Mouse (Mus musculus): ENCODE data around the gene Gm44805. TPM values are rescaled to one million over a fixed set of nuclear protein-coding genes. Genes with fewer than 3 reads are reported as not detected.

Gm44805 gene
- total and polyA plus RNA-seq, 2 experiments from 2014 or later = not detected

DNA sequence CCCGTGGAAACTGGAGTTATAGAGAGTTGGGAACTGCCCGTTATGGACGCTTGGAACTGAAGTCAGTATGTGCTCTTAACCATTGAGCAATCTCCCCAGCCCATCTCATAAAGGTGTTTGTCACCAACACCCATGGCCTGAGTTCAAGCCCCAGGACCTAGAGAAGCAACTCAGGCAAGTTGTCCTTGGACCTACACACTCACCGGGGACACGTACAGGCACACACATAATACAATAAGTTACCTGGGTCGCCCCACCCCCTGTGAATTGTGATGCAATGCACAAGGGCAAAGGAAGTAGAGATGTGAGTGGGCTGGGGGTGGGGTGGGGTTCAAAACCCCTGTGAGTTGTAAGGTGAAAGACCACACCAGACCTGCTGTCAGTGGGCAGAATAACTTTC is 5.3 kb upstream of the Gm44805 start:
- no peaks in the 10 kb centered on the region for H3K36me3 ChIP-seq (ENCODE audit: insufficient read depth, low read length)

DNA sequence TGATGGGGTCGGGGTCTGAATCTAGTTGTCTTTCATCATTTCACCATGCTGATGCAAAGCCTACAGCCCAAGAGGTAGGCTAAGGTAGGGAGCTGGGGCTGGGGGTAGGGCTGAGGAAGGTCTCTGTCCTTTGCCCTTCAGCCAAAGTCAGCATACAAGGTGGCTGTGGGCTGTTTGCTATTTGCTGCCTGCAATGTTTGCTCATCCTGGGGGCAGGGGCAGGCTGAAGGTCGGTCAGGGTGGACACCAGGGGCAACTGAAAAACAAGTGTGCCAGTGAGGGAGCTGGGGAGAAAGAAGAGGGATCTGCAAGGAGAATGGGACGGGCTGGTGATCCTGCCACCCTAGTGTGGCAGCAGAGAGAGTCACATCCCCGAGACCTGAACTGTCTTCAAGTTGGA is 4.2 kb upstream of the Gm44805 start:
- 61% methylated on average over 4 of the region's 4 CpGs for WGBS
- Histone ChIP-seq H3K9me3 (ENCODE audit: low read length) (no peaks in the 10 kb centered on the region), H3K27ac (ENCODE audit: low read depth, low read length) (no peak overlapping the region), H3K4me2 (ENCODE audit: low read depth, low read length, poor library complexity, severe bottlenecking) (no peak overlapping the region), H3K4me1 (ENCODE audit: insufficient read depth, low read length) (no peaks in the 10 kb centered on the region), H3K4me3 (ENCODE audit: low read depth, low read length) (no peak overlapping the region), H3K9ac (replicated peaks; ENCODE audit: low read length, poor library complexity, severe bottlenecking) (no peak overlapping the region), H3K36me3 (ENCODE audit: insufficient read depth, low read length) (no peaks in the 10 kb centered on the region), H3K27me3 (ENCODE audit: insufficient read depth, low read length) (no peaks in the 10 kb centered on the region)
- TF ChIP-seq CTCF (IDR thresholded peaks at IDR 0.05) = no peak
- ATAC-seq (ENCODE audit: low FRiP score) = no peak
- no peak for DNase-seq (ENCODE audit: low spot score)

More for the DNA sequence above, 5.3 kb upstream of the Gm44805 start:
- H3K27ac ChIP-seq (ENCODE audit: low read depth, low read length) = no peak overlapping the region
- no peak overlapping the region for H3K4me3 ChIP-seq (ENCODE audit: low read depth, low read length)
- no peaks in the 10 kb centered on the region for H3K27me3 ChIP-seq (ENCODE audit: insufficient read depth, low read length)
- H3K4me1 ChIP-seq (ENCODE audit: insufficient read depth, low read length) = no peaks in the 10 kb centered on the region
- H3K4me2 ChIP-seq (ENCODE audit: low read depth, low read length, poor library complexity, severe bottlenecking) = no peak overlapping the region
- H3K9me3 ChIP-seq (ENCODE audit: low read length) = no peaks in the 10 kb centered on the region
- DNase-seq (ENCODE audit: low spot score) = no peak
- H3K9ac ChIP-seq (replicated peaks; ENCODE audit: low read length, poor library complexity, severe bottlenecking) = no peak overlapping the region
- no peak for ATAC-seq (ENCODE audit: low FRiP score)
- WGBS = 88% methylated on average over 6 of the region's 6 CpGs
- no peak for TF ChIP-seq CTCF (IDR thresholded peaks at IDR 0.05)

DNA sequence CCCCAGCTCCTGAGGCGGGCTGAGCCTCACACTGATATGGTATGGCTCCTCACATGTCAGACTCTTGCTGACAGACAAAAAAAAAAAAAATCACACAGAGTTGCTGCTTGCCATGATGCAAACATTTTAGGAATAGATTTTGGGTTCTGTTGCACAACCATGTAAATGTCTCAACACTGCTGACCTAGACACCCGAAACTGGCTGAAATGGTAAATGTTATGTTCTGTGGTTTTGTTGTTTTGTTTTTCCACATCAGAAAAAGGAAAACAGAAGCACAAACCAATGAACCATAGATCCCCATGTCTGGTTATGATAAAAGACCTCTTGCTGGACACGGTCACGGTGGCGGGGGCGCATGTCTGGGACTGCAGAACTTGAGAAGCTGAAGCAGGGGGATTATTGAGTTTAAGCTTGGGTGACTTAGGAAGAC is 2.6 kb upstream of the Gm44805 start:
- Histone ChIP-seq H3K4me1 (ENCODE audit: insufficient read depth, low read length) (no peaks in the 10 kb centered on the region), H3K36me3 (ENCODE audit: insufficient read depth, low read length) (no peaks in the 10 kb centered on the region), H3K9ac (replicated peaks; ENCODE audit: low read length, poor library complexity, severe bottlenecking) (no peak overlapping the region), H3K27ac (ENCODE audit: low read depth, low read length) (no peak overlapping the region), H3K4me2 (ENCODE audit: low read depth, low read length, poor library complexity, severe bottlenecking) (no peak overlapping the region), H3K9me3 (ENCODE audit: low read length) (no peaks in the 10 kb centered on the region), H3K27me3 (ENCODE audit: insufficient read depth, low read length) (no peaks in the 10 kb centered on the region), H3K4me3 (ENCODE audit: low read depth, low read length) (no peak overlapping the region)
- ATAC-seq (ENCODE audit: low FRiP score) = no peak
- WGBS = 88% methylated on average over 6 of the region's 6 CpGs
- no peak for TF ChIP-seq CTCF (IDR thresholded peaks at IDR 0.05)
- no peak for DNase-seq (ENCODE audit: low spot score)

- Histone ChIP-seq H3K4me1 (ENCODE audit: insufficient read depth, low read length) (no peaks in the 10 kb centered on the region), H3K9ac (replicated peaks; ENCODE audit: low read length, poor library complexity, severe bottlenecking) (no peak overlapping the region), H3K36me3 (ENCODE audit: insufficient read depth, low read length) (no peaks in the 10 kb centered on the region), H3K4me3 (ENCODE audit: low read depth, low read length) (no peak overlapping the region), H3K9me3 (ENCODE audit: low read length) (no peaks in the 10 kb centered on the region), H3K27ac (ENCODE audit: low read depth, low read length) (no peak overlapping the region), H3K27me3 (ENCODE audit: insufficient read depth, low read length) (no peaks in the 10 kb centered on the region), H3K4me2 (ENCODE audit: low read depth, low read length, poor library complexity, severe bottlenecking) (no peak overlapping the region)
- no peak for TF ChIP-seq CTCF (IDR thresholded peaks at IDR 0.05)
- DNase-seq (ENCODE audit: low spot score) = no peak
- 72% methylated on average over 3 of the region's 3 CpGs for WGBS
- ATAC-seq (ENCODE audit: low FRiP score) = no peak
Observed at GRCm38 (mm10) chr7:19682979-19683378, 1.8 kb upstream of the Gm44805 start.

- Histone ChIP-seq H3K27me3 (ENCODE audit: insufficient read depth, low read length) (no peaks in the 10 kb centered on the region), H3K9ac (replicated peaks; ENCODE audit: low read length, poor library complexity, severe bottlenecking) (no peak overlapping the region), H3K4me3 (ENCODE audit: low read depth, low read length) (no peak overlapping the region), H3K27ac (ENCODE audit: low read depth, low read length) (no peak overlapping the region), H3K36me3 (ENCODE audit: insufficient read depth, low read length) (no peaks in the 10 kb centered on the region), H3K4me1 (ENCODE audit: insufficient read depth, low read length) (no peaks in the 10 kb centered on the region), H3K9me3 (ENCODE audit: low read length) (no peaks in the 10 kb centered on the region), H3K4me2 (ENCODE audit: low read depth, low read length, poor library complexity, severe bottlenecking) (no peak overlapping the region)
- ATAC-seq (ENCODE audit: low FRiP score) (no peak), DNase-seq (ENCODE audit: low spot score) (no peak)
- 93% methylated on average over 2 of the region's 2 CpGs for WGBS
- no peak for TF ChIP-seq CTCF (IDR thresholded peaks at IDR 0.05)
Observed at GRCm38 (mm10) chr7:19680702-19681101, 521 bp downstream of the Gm44805 start.

DNA sequence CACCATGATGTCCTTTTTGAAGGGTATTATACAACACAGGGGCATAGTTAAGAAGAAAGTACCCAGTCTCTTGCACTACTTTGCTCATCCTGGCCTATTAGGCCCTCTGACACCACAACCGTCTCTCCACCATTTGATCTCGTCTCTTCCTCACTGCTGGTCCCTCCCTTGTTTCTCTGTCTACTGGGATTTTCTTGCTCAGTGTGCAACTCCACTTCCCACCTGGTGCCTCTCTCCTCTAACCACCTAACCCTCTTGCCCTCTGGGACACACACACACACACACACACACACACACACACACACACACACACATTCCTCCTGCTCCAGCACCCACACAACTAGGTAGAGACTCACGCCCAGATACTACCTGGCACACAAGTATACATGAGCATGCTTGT is 2.3 kb downstream of the Gm44805 start:
- Histone ChIP-seq H3K9ac (replicated peaks; ENCODE audit: low read length, poor library complexity, severe bottlenecking) (no peak overlapping the region), H3K9me3 (ENCODE audit: low read length) (no peaks in the 10 kb centered on the region), H3K27ac (ENCODE audit: low read depth, low read length) (no peak overlapping the region), H3K36me3 (ENCODE audit: insufficient read depth, low read length) (no peaks in the 10 kb centered on the region), H3K4me1 (ENCODE audit: insufficient read depth, low read length) (no peaks in the 10 kb centered on the region), H3K4me2 (ENCODE audit: low read depth, low read length, poor library complexity, severe bottlenecking) (no peak overlapping the region), H3K4me3 (ENCODE audit: low read depth, low read length) (no peak overlapping the region), H3K27me3 (ENCODE audit: insufficient read depth, low read length) (no peaks in the 10 kb centered on the region)
- no peak for ATAC-seq (ENCODE audit: low FRiP score)
- TF ChIP-seq CTCF (IDR thresholded peaks at IDR 0.05) = no peak
- 75% methylated on average over 3 of the region's 3 CpGs for WGBS
- no peak for DNase-seq (ENCODE audit: low spot score)
